Mouse (Mus musculus): ENCODE results near the gene Mthfd1.
A peak's percentile ranks its signal among the peaks of the same experiment; 100 is the strongest.

Gene Mthfd1

DNA sequence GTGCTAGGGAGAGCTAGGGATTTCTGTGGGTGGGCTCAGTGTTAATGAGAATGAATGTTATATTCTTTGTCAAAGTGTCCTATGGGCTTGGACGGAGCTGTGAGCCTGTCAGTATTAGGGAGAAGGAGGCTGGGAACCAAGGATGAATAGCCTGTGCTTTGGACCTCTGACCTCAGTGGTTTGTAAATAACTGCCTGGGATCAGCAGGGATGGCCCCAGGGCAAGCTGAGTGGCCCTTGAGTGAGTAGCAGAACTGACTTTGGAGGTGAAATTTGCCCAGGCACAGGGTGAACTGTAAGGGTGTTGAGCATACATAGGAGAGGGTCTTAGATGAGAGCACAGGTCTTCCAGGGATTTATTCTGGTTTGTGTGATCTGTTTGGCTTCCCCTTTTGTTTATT lies 8.8 kb downstream of the Mthfd1 start:
- no peak for DNase-seq (ENCODE audit: low spot score)

DNA sequence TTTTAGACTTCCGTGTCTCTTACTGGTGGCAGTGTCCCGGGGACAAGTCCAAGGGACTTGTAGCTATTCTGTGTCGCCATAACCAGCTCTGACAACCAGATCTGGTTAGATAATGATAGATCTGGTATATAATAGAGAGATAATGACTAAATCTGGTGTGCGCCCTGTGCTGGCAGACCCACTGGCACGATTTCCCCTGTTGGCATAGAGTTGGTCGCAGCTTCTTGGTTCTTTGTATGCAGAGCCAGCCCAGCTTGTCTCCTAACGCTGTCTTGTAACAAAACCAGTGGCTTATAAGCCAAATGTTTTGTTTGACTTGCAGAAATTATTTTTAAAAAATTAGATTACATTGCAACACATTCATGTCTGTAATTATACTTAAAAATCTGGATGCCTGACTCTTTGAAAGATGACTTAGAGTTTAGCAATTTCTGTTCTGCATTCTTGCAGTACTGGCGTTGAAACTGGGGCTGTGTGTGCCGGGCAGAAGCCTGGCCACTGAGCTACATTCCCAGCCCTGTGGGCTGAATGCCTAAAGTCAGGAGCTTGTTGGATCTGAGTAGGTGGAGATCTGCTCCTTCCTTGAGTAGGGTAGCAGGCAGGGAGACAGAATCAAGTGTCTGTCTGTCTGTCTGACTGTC lies 9.3 kb downstream of the Mthfd1 start:
- no peak for DNase-seq (ENCODE audit: low spot score)

- DNase-seq (ENCODE audit: low spot score), result no peak
Measured at GRCm38 (mm10) chr12:76265001-76265400, 9.9 kb downstream of the Mthfd1 start.

DNA sequence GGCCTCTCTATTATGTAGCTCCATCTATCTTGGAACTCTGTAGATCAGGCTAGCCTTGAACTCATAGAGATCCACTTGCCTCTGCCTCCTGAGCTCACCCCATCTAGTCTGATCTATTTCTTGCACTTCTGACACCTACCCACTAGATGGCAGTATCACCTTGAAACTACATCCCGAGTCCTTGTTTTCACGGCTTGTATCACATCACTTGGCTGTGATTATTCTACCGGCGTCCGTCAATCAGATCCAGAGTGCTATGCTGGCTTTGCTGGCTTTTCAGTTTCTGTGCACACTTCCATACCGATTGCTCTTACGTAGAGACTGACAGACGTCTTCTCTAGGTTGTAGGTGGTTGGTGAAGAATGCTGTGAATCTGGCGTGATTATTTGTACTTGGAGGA lies 11.8 kb downstream of the Mthfd1 start:
- DNase-seq (ENCODE audit: low spot score), result no peak

- no peak for DNase-seq (ENCODE audit: low spot score)
Measured at GRCm38 (mm10) chr12:76268686-76269085, 13.6 kb downstream of the Mthfd1 start.

DNA sequence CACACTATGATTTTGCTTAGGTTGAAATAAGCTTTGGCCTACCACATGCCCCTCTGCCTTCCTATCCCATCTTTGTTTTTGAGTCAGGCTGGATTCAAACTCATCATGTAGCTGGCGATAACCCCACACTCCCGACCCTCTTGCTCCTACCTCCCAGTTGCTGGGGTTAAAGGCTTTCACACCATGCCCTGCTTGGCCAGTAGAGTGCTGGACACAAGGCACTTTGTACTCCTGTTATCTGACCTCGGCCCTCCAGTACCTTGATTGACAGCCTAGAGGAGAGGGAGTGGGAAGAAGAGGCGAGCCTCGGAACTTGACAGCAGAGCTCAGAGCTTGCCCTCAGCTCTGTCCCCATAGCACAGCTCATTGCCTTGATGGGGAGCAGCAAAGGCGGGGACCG lies 14.1 kb downstream of the Mthfd1 start:
- DNase-seq (ENCODE audit: low spot score), result no peak

DNA sequence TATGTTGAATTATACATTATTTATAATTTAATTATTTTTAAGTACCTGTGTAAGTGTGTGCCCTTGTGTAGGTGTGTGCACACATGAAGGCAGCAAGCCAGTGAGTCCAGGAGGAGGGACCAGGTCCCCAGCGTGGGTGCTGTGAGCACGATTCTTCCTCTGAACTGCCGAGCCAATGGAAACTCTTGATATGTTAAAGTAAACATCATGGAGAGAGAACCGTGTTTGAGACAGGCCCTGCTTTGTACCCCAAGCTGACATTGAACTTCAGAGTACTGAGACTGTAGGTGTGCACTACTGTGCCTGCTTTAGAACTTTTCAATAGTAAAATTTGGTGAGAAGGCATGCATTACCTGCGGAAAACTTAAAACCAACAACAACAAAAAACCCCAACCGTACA lies 16.4 kb downstream of the Mthfd1 start:
- no peak for DNase-seq (ENCODE audit: low spot score)

- no peak for DNase-seq (ENCODE audit: low spot score)
Measured at GRCm38 (mm10) chr12:76272610-76273524, 17.8 kb downstream of the Mthfd1 start.

- DNase-seq (ENCODE audit: low spot score), result no peak
Measured at GRCm38 (mm10) chr12:76278209-76278608, 23.1 kb downstream of the Mthfd1 start.

DNA sequence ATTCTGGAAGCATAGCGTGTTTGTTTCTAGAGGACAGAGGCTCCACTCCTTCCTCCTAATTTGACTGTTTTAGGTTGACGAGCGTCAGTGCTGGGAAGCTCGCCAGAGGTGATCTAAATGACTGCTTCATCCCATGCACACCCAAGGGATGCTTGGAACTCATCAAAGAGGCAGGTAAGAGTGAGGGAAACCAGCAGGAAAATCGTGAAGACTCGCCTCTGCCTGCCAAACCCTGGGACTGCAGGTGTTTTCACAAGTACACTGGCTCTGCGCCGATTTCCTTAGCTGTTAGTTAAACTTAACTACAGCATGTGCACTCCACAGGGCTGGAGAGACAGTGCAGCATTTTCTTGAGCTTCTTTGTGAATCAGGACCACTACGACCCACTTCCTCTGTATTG lies 25.5 kb downstream of the Mthfd1 start:
- no peak for DNase-seq (ENCODE audit: low spot score)

DNA sequence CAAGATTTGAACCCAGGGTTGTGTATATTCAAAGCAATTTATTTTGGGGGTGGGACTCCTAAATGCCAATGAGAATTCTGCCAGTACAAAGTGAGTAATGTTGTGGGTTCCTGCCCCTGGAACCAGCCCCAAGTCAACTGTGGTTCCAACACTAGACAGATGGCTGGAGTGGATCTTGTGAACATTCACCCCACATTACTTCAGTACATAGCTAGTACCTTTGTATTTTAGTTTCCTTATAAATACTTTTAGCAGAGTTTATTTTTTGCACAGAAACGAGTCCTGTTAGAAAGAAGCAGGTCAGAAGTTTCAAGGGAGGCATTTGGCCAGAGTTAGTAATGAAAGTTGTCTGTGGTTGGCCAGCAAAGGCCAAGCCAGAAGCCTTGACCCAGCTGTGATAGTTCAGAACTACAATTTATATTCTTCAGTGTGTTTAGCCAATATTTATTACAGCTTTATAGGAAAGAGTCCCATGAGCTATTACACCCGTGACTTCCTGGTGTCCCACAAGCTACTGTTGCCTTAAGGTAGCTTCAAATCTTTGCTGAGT lies 26.1 kb downstream of the Mthfd1 start:
- DNase-seq (ENCODE audit: low spot score), result no peak

DNA sequence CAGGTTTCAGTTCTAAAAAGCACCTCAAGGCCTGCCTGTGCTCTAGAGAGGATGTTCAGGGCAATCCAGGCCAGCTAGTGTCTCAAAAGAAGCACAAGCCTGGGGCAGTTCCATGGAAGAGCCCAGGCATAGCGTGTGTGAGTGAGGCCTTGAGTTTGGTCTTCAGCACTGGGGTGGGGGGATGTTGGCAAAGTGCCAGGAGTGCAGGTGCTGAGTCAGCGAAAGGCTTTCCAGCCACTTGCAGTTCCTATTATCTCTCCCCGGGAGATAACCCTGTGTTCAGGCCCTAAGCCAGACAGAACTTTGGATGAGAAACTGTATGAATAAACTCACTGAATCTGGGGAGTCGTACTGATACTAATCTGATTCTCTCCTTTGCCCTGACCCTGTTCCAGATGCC lies 27.0 kb downstream of the Mthfd1 start:
- peak; percentile 73 for DNase-seq (ENCODE audit: low spot score)

DNA sequence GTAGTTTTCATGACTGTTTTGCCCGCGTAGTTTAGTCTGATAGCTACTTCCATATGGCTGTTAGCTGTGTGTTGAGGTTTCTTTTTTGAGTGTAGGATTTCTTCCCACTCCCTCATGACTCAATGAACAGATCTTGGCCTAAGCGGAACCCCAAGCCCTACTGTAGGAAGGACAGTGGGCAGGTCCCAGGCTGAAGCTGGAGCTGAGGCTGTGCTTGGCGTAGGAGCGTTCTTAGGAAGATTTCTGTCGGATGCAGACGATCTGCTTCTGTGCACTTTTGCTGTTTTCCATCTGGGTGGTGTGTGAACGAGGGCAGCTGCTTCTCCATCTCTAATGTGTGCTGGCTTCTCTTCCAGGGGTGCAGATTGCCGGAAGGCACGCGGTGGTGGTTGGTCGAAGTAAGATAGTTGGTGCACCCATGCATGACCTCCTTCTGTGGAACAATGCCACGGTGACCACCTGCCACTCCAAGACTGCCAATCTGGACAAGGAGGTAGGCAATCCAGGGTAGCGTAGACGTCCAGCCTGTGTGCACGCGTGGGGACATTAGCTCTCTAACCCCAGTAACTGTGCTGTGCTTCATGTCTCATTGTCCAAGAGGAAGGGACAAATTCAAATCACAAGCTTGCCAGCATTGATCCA lies 27.6 kb downstream of the Mthfd1 start:
- no peak for DNase-seq (ENCODE audit: low spot score)

DNA sequence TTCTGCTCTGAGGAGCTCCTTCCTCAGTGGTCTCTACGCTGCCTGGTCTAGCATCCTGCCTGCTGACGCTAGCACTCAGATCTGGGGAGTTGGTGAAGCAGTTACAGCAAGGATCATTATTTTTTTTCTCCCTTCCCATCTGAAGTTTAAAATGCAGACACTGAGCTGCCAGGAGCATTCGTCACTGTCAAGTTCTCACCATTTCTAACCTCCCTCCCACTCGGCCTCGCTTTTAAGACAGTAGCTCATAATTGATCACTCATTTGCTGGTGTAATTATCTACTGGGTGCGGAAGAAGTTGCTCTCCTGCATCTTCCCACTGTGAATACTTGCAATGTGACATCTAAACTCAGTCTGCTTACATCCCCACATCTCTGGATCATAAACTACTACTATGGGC lies 30.3 kb downstream of the Mthfd1 start:
- no peak for DNase-seq (ENCODE audit: low spot score)

- DNase-seq (ENCODE audit: low spot score), result no peak
Measured at GRCm38 (mm10) chr12:76287986-76288385, 32.9 kb downstream of the Mthfd1 start.

DNA sequence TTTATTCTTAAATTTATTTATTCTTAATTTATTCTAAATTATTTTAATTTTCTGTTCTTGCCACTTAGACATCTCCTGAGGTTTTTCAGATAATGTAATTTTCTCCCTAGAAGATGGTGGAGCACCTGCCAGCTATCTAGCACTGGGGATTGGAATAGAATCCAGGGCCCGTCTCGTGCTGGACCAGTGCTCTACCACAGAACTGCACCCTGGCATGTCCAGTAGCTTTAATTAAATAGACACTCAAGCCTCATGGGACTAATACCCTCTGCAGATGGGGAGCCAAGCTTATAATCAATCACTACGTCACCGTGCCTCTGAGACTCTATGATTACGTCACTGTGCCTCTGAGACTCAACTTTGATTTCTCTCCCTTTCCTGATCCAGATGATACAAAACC lies 33.4 kb downstream of the Mthfd1 start:
- DNase-seq (ENCODE audit: low spot score), result no peak

DNA sequence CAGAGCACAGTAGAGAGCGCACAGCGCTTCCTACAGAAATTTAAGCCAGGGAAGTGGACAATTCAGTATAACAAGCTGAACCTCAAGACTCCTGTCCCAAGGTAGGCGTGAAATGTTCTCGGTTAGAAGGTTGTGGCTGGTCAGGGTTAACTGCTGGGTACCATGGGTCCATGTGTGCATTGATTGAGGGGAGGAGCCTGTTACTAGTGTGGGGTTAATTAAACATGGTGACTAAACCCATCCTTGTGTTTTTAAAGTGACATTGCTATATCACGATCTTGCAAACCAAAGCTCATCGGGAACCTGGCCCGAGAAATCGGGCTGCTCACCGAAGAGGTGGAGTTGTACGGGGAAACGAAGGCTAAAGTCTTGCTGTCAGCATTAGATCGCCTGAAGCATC lies 34.3 kb downstream of the Mthfd1 start:
- no peak for DNase-seq (ENCODE audit: low spot score)

DNA sequence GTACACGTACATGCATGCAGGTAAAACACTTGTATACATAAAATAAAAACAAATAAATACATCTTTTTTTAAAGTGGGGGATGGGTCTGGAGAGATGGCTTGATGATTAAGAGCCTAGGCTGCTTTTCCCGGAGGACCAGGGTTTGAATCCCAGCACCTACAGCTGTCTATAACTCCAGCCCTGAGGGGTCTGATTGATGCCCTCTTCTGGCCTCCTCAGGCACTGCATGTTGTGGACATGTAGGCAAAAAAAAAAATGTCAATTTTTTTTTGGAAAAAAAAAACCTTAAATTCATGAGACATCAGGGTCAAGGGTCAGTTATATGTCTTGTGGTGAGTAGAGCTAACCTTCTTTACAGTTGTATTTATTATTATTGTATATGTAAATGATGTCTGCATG lies 35.2 kb downstream of the Mthfd1 start:
- DNase-seq (ENCODE audit: low spot score), result no peak

GRCm38 (mm10) chr12:76293192-76293591 lies 38.1 kb downstream of the Mthfd1 start:
- DNase-seq (ENCODE audit: low spot score), result peak; percentile 86

- no peak for DNase-seq (ENCODE audit: low spot score)
Measured at GRCm38 (mm10) chr12:76297830-76298229, 42.7 kb downstream of the Mthfd1 start.

- no peak for DNase-seq (ENCODE audit: low spot score)
Measured at GRCm38 (mm10) chr12:76299361-76299906, 44.3 kb downstream of the Mthfd1 start.

DNA sequence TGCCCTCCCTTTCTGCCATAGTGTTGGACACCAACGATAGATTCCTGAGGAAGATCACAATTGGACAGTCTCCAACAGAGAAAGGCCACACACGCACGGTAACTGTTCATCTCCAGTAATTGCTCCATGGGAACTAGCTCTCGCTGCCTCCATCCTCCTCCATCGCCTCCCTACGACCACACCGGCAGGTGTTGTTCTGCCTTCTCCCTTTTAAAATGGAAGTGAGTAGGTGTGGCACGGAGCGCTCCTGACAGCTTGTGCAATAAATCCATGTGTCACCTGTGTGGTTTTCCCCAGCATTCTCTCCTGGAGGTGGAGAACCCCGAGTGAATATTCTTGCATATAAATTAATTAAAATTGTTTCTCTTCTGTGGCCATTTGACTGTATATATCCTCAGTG lies 45.3 kb downstream of the Mthfd1 start:
- DNase-seq (ENCODE audit: low spot score), result no peak

DNA sequence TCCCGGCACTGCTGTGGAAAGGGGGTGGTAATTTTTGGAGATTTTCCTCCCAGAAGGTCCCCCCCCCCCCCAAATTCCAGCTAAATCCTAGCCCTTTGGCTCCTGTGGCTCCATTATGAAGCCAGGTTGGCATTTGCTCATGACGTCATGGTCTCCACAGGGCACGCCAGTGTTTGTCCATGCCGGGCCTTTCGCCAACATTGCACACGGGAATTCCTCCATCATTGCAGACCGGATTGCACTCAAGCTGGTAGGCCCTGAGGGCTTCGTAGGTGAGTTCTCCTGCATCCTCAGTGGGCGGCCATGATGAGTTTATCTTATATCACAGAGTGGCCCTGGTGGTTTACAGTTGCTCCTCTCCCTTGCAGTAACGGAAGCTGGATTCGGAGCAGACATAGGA lies 48.4 kb downstream of the Mthfd1 start:
- DNase-seq (ENCODE audit: low spot score), result no peak

All from testis, postnatal 10 days (tissue).